Mouse (Mus musculus) ovary, postnatal 14 days (tissue): Measurements from ENCODE around the gene Rhox2b.
"Not testable (repeated sequence)": the region's sequence is repeated elsewhere in the genome, so short reads cannot be mapped to it uniquely, and the experiment has no call there.

ENCODE experiments used
- DNase-seq: peaks from one replicate; pipeline ENCODE4 v3.0.0; 2022; ENCODE audit warnings: low spot score

Gene Rhox2b

DNA sequence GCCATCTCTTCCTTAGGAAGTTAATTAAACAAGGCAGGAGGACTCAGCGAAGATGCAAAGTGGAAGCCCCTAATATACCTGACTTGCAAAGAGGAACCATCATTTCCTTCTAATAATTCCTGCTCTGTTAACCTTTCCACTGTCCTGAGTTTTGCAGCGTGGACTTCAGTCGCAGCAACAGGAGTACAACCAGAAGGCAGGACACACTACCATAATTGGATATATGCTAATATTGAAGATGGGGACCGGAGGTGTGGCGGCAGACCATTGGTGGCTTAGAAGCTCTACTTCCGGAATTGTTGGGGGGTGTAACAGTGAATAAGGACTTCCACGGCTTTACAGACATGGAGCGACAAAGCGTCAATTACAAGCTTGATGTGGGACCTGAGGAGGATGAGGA, at the start of gene Rhox2b:
Gene Rhox2b (plus strand): TSS at position 301 of the 400 bp plus-strand sequence.
- DNase-seq, result not testable (repeated sequence)

DNA sequence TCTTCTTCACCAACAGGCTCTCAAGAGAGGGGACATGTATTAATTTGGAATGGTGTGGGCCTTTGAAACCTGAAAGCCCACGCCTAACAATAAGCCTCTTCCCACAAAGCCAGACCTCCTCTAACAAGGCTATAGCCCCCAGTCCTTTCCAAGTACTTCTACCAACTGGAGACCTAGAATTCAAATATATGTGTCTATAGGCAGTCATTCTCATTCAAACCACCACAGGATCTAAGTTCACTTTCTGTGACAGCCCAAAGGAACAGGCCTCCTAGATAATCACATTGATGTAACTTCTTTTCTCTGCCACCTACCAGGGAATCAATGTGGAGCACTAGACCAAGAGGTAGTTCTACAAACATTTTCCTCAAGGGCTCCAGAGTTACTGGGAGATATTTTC, 32.1 kb upstream of the Rhox2b start, which contains the start of gene Rhox3a2:
Gene Rhox3a2 (plus strand): TSS at position 301 of the 400 bp plus-strand sequence.
- not testable (repeated sequence) for DNase-seq

GRCm38 (mm10) chrX:37390548-37390947, 21.3 kb upstream of the Rhox2b start, which contains the start of gene Rhox4a2:
TSS of gene Rhox4a2 (plus strand) at chrX:37390848.
- DNase-seq, result not testable (repeated sequence)

DNA sequence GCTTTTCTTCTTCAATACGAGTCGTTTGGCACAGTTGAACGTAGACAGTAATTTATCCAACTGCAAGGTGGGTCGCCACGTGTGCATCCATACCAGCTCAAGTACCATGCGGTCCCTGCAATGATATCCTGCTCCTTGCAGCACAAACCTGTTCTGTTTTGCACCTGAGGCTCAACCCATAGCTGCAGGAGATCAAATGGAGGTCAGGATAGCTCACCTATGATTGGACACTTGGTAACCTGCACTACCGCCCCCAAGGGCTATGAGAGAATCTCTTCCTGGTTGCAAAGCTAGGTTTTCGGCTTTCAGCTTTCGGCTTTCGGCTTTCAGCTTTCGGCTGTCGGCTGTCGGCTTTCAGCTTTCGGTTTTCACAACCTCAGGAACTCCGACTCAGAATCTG, 20.3 kb downstream of the Rhox2b start, which contains the start of gene Rhox4b:
Gene Rhox4b (plus strand): TSS at position 301 of the 400 bp plus-strand sequence.
- not testable (repeated sequence) for DNase-seq

GRCm38 (mm10) chrX:37453380-37453779, 41.5 kb downstream of the Rhox2b start, which contains the start of gene Rhox2c:
TSS of gene Rhox2c (plus strand) at chrX:37453680.
- not testable (repeated sequence) for DNase-seq

DNA sequence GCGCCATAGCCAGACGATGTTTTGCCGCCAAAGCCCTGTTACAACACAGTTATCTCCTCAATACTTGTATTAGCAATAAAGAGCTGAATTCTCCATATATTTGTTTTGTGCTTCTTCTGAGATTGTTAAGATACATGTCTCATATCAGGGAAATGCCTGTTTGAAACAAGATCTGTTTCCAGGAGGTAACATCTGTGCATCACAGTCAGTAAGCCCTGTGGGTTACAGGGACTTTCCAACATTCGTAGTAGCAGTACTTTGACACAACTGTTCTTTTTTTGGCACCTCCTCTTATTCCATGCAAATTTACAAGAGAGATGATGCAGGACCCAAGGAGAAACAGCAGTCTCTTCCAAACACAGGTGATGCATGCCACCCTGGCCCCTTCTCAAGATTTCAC, 46.4 kb downstream of the Rhox2b start, which contains the start of gene Rhox3c:
Gene Rhox3c (plus strand): TSS at position 301 of the 400 bp plus-strand sequence.
- not testable (repeated sequence) for DNase-seq
